Mouse (Mus musculus) kidney, embryonic 15.5 days (tissue): ENCODE data around the gene Scgn. TPM values are rescaled to one million over a fixed set of nuclear protein-coding genes. Genes with fewer than 3 reads are reported as not detected.

Source experiments
- ATAC-seq: fragments of 200-750 bp; cut with Nextera tagmentation; replicated peaks from 2 replicates; pipeline ENCODE4 v1.8.0; 2017; ENCODE audit warnings: moderate TSS enrichment; ENCODE audit not compliant: low FRiP score
- H3K27ac ChIP-seq: fragments of 300-500 bp; sonication (generic); 2 replicates; pipeline ENCODE4 v1.5.1; 2015; ENCODE audit warnings: mild to moderate bottlenecking, inconsistent platforms
- H3K27me3 ChIP-seq: fragments of 300-500 bp; sonication (generic); 2 replicates; pipeline ENCODE4 v1.6.1; 2015; ENCODE audit warnings: inconsistent platforms
- H3K36me3 ChIP-seq: fragments of 300-500 bp; sonication (generic); 2 replicates; pipeline ENCODE4 v1.6.1; 2015; ENCODE audit warnings: inconsistent platforms
- H3K4me1 ChIP-seq: fragments of 300-500 bp; sonication (generic); 2 replicates; pipeline ENCODE4 v1.6.1; 2015; ENCODE audit warnings: inconsistent platforms
- H3K4me2 ChIP-seq: fragments of 300-500 bp; sonication (generic); 2 replicates; pipeline ENCODE4 v1.6.1; 2015; ENCODE audit warnings: moderate library complexity, mild to moderate bottlenecking, inconsistent platforms
- H3K4me3 ChIP-seq: fragments of 300-500 bp; sonication (generic); replicated peaks from 2 replicates; pipeline ENCODE4 v1.5.1; 2015; ENCODE audit warnings: mild to moderate bottlenecking, inconsistent platforms
- H3K9ac ChIP-seq: fragments of 300-500 bp; sonication (generic); 2 replicates; pipeline ENCODE4 v1.6.1; 2015; ENCODE audit warnings: mild to moderate bottlenecking, inconsistent platforms
- H3K9me3 ChIP-seq: fragments of 300-500 bp; sonication (generic); replicated peaks from 2 replicates; pipeline ENCODE4 v1.6.1; 2016; ENCODE audit warnings: inconsistent platforms
- WGBS: fragments of 180-500 bp; shearing (Covaris S2); methylation state at CpG from one replicate; pipeline ENCODE4 v1.1.7; 2015; ENCODE audit warnings: mixed read lengths; 5-methylcytosine and 5-hydroxymethylcytosine counted together
- polyA plus RNA-seq: library from polyadenylated mRNA; unstranded; fragments of >200 nt; fragmentation: Nextera tagmentation; extraction: Ambion mirVana; gene quantifications from 2 replicates; pipeline ENCODE4 v1.2.1, GENCODE M21; 2015

Scgn gene
- polyA plus RNA-seq, 1 experiment from 2014 or later, result 0.60 TPM

DNA sequence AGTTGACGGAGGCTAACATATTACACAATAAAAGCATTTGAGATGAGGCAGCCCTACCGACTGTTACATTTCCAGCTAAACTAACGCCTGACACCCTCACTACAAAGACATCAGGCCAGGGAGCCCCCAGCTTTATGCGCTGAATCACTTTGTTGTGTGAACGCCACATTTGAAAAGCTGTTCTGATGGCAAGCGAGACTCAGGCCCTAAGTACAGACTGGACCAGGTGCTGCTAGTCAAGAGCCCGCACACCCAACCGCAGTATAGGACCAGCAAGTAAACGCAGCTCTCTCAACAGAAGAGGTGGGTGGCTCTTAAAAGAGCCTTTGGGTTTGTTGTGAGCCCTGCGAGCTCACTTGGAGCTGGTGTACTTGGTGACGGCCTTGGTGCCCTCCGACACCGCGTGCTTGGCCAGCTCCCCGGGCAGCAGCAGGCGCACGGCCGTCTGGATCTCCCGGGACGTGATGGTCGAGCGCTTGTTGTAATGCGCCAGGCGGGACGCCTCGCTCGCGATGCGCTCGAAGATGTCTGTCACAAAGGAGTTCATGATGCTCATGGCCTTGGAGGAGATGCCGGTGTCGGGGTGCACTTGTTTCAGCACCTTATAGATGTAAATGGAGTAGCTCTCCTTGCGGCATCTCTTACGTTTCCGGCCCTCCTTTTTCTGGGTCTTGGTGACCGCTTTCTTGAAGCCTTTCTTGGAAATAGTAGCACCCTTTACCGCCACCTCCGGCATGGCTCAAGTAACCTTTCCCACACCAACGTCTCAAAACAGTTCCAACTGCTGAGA, 57.4 kb downstream of the Scgn start, which contains the start of gene Hist1h2ba:
Gene Hist1h2ba, minus strand, starts transcription at position 736 of the 790 bp plus-strand sequence.
- H3K4me3 ChIP-seq, result no peak within 1 kb of the TSS
- H3K27me3 ChIP-seq, result no peaks in the 10 kb centered on the region
- WGBS, result 95% methylated on average over 39 of the region's 39 CpGs
- no peak within 1 kb of the TSS for H3K27ac ChIP-seq
- H3K9ac ChIP-seq, result no peak within 1 kb of the TSS
- peaks cover 4% of the 10 kb centered on the region for H3K4me1 ChIP-seq
- no peak within 1 kb of the TSS for H3K4me2 ChIP-seq
- ATAC-seq, result no peak
- H3K36me3 ChIP-seq, result no peaks in the 10 kb centered on the region
- no peaks in the 10 kb centered on the region for H3K9me3 ChIP-seq

GRCm38 (mm10) chr13:23930904-23931303, 60.1 kb downstream of the Scgn start:
- Histone ChIP-seq H3K27me3 (no peaks in the 10 kb centered on the region), H3K4me3 (no peak overlapping the region), H3K36me3 (no peaks in the 10 kb centered on the region), H3K4me1 (peaks cover 8% of the 10 kb centered on the region), H3K9ac (no peak overlapping the region), H3K9me3 (no peaks in the 10 kb centered on the region), H3K4me2 (no peak overlapping the region), H3K27ac (no peak overlapping the region)
- 70% methylated on average over 11 of the region's 11 CpGs for WGBS
- ATAC-seq, result no peak

GRCm38 (mm10) chr13:23930461-23930860, 60.6 kb downstream of the Scgn start:
- Histone ChIP-seq H3K36me3 (no peaks in the 10 kb centered on the region), H3K4me2 (no peak overlapping the region), H3K27ac (no peak overlapping the region), H3K4me1 (peaks cover 8% of the 10 kb centered on the region), H3K27me3 (no peaks in the 10 kb centered on the region), H3K9me3 (no peaks in the 10 kb centered on the region), H3K4me3 (no peak overlapping the region), H3K9ac (no peak overlapping the region)
- no peak for ATAC-seq
- 81% methylated on average over 9 of the region's 9 CpGs for WGBS

- no peaks in the 10 kb centered on the region for H3K27me3 ChIP-seq
- H3K9me3 ChIP-seq, result no peaks in the 10 kb centered on the region
- H3K36me3 ChIP-seq, result no peaks in the 10 kb centered on the region
- peaks cover 8% of the 10 kb centered on the region for H3K4me1 ChIP-seq
- no peak overlapping the region for H3K27ac ChIP-seq
- 42% methylated on average over 3 of the region's 3 CpGs for WGBS
- H3K4me3 ChIP-seq, result no peak overlapping the region
- H3K4me2 ChIP-seq, result 0 out of 2 replicates have a peak overlapping the region, but pooled peaks have one; percentile 10
- ATAC-seq, result peak; percentile 83
- no peak overlapping the region for H3K9ac ChIP-seq
These were observed 62.4 kb downstream of the Scgn start for GRCm38 (mm10) chr13:23928637-23929036.

DNA sequence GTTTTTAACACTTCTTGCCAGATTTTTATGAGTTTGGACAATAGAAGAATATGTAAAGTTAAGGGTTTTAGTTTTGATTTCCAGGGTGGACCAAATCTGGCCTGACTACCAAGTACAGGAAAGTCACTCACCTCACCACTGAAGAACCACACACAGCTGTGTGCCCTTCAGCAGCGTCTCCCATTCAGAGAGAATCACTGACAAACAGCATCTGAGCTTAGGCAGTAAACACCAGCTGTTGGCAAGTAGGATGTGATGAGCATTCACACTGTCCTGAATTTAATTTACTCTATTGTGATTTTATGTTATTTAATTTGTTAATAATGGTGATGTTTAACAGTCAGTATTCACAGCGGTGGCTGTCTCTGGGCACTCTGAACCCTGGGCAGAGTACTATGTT, 65.2 kb downstream of the Scgn start:
- Histone ChIP-seq H3K36me3 (no peaks in the 10 kb centered on the region), H3K27ac (no peak overlapping the region), H3K27me3 (no peaks in the 10 kb centered on the region), H3K4me3 (no peak overlapping the region), H3K9ac (no peak overlapping the region), H3K4me1 (peaks cover 6% of the 10 kb centered on the region), H3K9me3 (no peaks in the 10 kb centered on the region), H3K4me2 (no peak overlapping the region)
- WGBS, result 82% methylated on average over 2 of the region's 2 CpGs
- ATAC-seq, result no peak

DNA sequence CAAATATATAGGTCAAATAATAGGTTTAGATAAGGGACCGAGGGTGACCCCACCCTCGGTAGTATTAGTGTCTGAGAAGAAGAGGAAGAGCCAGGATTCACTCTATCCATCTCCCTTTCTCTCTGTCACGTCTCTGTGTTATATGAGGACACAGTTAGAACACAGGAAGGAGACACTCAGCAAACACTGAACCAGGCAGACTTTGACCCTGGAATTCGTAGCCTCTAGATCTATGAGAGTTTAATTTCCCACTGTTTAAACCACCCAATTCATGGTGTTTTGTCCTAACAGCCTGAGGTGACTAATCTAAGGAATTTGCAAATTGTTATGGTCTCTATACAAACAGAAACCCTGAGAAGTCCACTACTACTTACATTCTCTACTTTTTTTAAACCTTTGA, 73.3 kb downstream of the Scgn start:
- no peak overlapping the region for H3K4me2 ChIP-seq
- no peak for ATAC-seq
- peaks cover 33% of the 10 kb centered on the region for H3K4me1 ChIP-seq
- WGBS, result 81% methylated on average over 4 of the region's 4 CpGs
- H3K9me3 ChIP-seq, result no peaks in the 10 kb centered on the region
- H3K27me3 ChIP-seq, result no peaks in the 10 kb centered on the region
- no peak overlapping the region for H3K4me3 ChIP-seq
- H3K36me3 ChIP-seq, result no peaks in the 10 kb centered on the region
- no peak overlapping the region for H3K9ac ChIP-seq
- no peak overlapping the region for H3K27ac ChIP-seq

- 0 out of 2 replicates have a peak overlapping the region, but pooled peaks have one; percentile 45 for H3K27ac ChIP-seq
- peaks cover 33% of the 10 kb centered on the region for H3K4me1 ChIP-seq
- 62% methylated on average over 1 of the region's 1 CpGs for WGBS
- H3K4me3 ChIP-seq, result no peak overlapping the region
- H3K27me3 ChIP-seq, result no peaks in the 10 kb centered on the region
- no peak overlapping the region for H3K4me2 ChIP-seq
- H3K9ac ChIP-seq, result no peak overlapping the region
- H3K36me3 ChIP-seq, result no peaks in the 10 kb centered on the region
- 0 out of 2 replicates have a peak, but pooled peaks have one; percentile 40 for ATAC-seq
- H3K9me3 ChIP-seq, result no peaks in the 10 kb centered on the region
These were observed 74.9 kb downstream of the Scgn start for GRCm38 (mm10) chr13:23916132-23916531.

DNA sequence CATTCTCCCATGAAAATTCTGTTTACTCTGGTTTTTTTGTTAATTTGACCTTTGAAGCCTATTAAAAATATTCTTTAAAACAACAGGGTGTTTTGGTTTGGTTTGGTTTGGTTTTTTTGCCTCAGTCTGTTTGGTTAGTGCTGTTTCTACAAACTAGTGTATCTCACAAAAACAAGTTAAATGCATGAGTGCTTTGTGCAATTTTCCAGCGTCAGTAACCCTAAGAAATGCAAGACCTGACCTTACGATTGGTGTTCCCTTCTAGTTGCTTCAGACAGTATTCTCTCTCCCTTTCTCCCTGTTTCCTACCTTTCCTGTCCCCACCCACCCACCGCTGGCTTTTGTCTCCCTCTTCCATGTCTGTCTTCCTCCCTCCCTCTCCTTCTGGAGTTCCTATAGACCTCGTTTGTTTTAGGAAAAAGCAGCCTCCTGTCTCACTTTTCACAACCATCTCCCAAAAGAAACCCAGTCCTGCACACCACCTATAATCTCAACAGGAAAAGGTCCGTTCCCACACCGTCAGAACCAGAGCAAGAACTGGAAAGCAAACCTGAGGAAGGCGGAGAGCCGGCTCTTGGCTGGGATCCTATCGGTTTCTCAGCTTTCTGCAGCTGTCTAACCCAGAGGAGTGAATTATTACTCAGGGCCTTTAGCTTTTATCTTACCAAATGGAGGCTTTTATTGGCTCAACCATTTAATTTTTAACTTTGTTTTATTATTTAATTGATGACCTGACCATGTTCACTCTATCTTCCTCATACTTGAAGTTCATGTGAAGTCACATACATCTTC, 76.4 kb downstream of the Scgn start, which contains the start of gene Slc17a4:
Gene Slc17a4, minus strand, starts transcription at position 634 of the 792 bp plus-strand sequence.
- Histone ChIP-seq H3K4me3 (0 out of 2 replicates have a peak within 1 kb of the TSS, but pooled peaks have one; percentile 7), H3K36me3 (no peaks in the 10 kb centered on the region), H3K9me3 (no peaks in the 10 kb centered on the region), H3K4me2 (peak within 1 kb of the TSS; percentile 41), H3K4me1 (peaks cover 33% of the 10 kb centered on the region), H3K27ac (peak within 1 kb of the TSS; percentile 81), H3K27me3 (no peaks in the 10 kb centered on the region), H3K9ac (no peak within 1 kb of the TSS)
- ATAC-seq, result 0 out of 2 replicates have a peak, but pooled peaks have one; percentile 50
- 16% methylated on average over 9 of the region's 9 CpGs for WGBS

- Histone ChIP-seq H3K4me2 (peak overlapping the region; percentile 41), H3K4me1 (peaks cover 33% of the 10 kb centered on the region), H3K9me3 (no peaks in the 10 kb centered on the region), H3K4me3 (no peak overlapping the region), H3K36me3 (no peaks in the 10 kb centered on the region), H3K9ac (no peak overlapping the region), H3K27me3 (no peaks in the 10 kb centered on the region), H3K27ac (peak overlapping the region; percentile 81)
- WGBS, result 12% methylated on average over 6 of the region's 6 CpGs
- peak; percentile 90 for ATAC-seq
These were observed 77.2 kb downstream of the Scgn start for GRCm38 (mm10) chr13:23913791-23914306.

GRCm38 (mm10) chr13:23911335-23911734, 79.7 kb downstream of the Scgn start:
- Histone ChIP-seq H3K36me3 (no peaks in the 10 kb centered on the region), H3K27ac (no peak overlapping the region), H3K4me1 (peaks cover 33% of the 10 kb centered on the region), H3K4me2 (no peak overlapping the region), H3K27me3 (no peaks in the 10 kb centered on the region), H3K9ac (no peak overlapping the region), H3K4me3 (no peak overlapping the region), H3K9me3 (no peaks in the 10 kb centered on the region)
- no peak for ATAC-seq
- 82% methylated on average over 5 of the region's 5 CpGs for WGBS

GRCm38 (mm10) chr13:23910121-23910520, 80.9 kb downstream of the Scgn start:
- Histone ChIP-seq H3K4me3 (no peak overlapping the region), H3K9ac (no peak overlapping the region), H3K27me3 (no peaks in the 10 kb centered on the region), H3K4me1 (peaks cover 22% of the 10 kb centered on the region), H3K4me2 (no peak overlapping the region), H3K36me3 (no peaks in the 10 kb centered on the region), H3K27ac (no peak overlapping the region), H3K9me3 (no peaks in the 10 kb centered on the region)
- 74% methylated on average over 5 of the region's 5 CpGs for WGBS
- ATAC-seq, result no peak

- Histone ChIP-seq H3K27ac (no peak overlapping the region), H3K9me3 (no peaks in the 10 kb centered on the region)
- 92% methylated on average over 5 of the region's 5 CpGs for WGBS
These were observed 84.1 kb downstream of the Scgn start for GRCm38 (mm10) chr13:23906906-23907305.

More at GRCm38 (mm10) chr13:23906906-23907305, 84.1 kb downstream of the Scgn start:
- H3K9ac ChIP-seq, result no peak overlapping the region
- no peak overlapping the region for H3K4me3 ChIP-seq
- no peaks in the 10 kb centered on the region for H3K4me1 ChIP-seq
- no peaks in the 10 kb centered on the region for H3K36me3 ChIP-seq
- H3K4me2 ChIP-seq, result no peak overlapping the region
- no peaks in the 10 kb centered on the region for H3K27me3 ChIP-seq
- no peak for ATAC-seq
